ENCODE assay signal across 12 mouse cellular contexts in the genomic region with DNA sequence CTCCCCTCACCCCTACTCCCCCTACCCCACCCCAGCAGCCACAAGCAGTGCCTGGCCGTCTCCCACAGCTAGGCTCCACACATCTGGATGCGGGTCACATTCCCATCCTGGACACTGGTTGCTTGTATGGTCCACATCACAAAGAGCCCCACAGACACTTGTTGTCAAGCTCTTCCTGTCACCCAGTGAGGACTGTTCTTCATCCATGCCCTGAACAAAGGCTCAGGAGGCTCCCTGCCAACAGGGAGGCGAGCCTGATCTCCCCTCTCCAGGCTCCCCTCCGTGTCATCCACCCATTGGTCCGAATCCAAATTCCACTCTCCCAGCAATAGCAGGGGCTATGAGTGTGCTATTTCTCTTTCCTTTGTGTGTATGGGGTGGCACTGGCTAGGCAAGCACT. TPM values are rescaled to one million over a fixed set of nuclear protein-coding genes. Genes with fewer than 3 reads are reported as not detected.
DNase-seq lines count a peak whose midpoint lies in the region; ATAC-seq lines count a peak whose summit lies in the region.
"Had no signal": no experiment of that assay in that cellular context is flagged by ENCODE, and none has a peak within 500 bp of the region (broad histone marks: within the 10 kb centered on the region; RNA-seq: fewer than 3 reads in every experiment).

No protein-coding gene starts in this region.

- peak; percentile 30 to 49 for DNase-seq in frontal cortex, adult 2 months (ENCODE audit: extremely low spot score in 1 of 2, low spot score in 1 of 2)
- no peak for DNase-seq in frontal cortex, postnatal 14 days (ENCODE audit: low spot score in 2 of 2)
- peak; percentile 54 for DNase-seq in right cerebral cortex, adult 18-20 months
- DNase-seq in right cerebral cortex, postnatal 14 days, result no peak
- peak; percentile 53 to 81 for DNase-seq in layer of hippocampus, adult 8-10 months (ENCODE audit: low spot score in 2 of 2)
- DNase-seq in testis, postnatal 14 days (ENCODE audit: low spot score), result peak; percentile 66
- DNase-seq in gastrocnemius, postnatal 10 days, result no peak
- DNase-seq: heart, adult 2 months; kidney, adult 9 months; thymus, adult 18-20 months had no signal

- ATAC-seq in megakaryocyte progenitor cell, adult 5-6 weeks (replicated peaks; ENCODE audit: poor library complexity), result no peak
- ATAC-seq: CD4-positive, CD25-positive, alpha-beta regulatory T cell, adult 4 months had no signal

RNA-seq across cellular contexts. Expression of a gene that starts 3.7 kb away (rescaled TPM):
- polyA plus RNA-seq in frontal cortex, adult 2 months (2012; rRNA removed), result 152 and 164 TPM in 2 replicates
- total RNA-seq in layer of hippocampus, adult 8-10 months (2022), result 100 to 1,000 TPM in 2 of 4 experiments, 10 to 100 TPM in 2; 96.9 to 109 (median 101) TPM
- 10 to 100 TPM; 15.2 to 23.2 TPM for total RNA-seq in gastrocnemius, postnatal 10 days (2021)
- 9.6 and 11.7 TPM in 2 replicates for total RNA-seq in megakaryocyte progenitor cell, adult 5-6 weeks (2015)
- 30.2 and 32.6 TPM in 2 replicates for total RNA-seq in megakaryocyte progenitor cell, adult 5-6 weeks (2017)

RNA-seq across cellular contexts. Expression of a gene that starts 23.2 kb away (rescaled TPM):
- 47.9 and 49.9 TPM in 2 replicates for polyA plus RNA-seq in frontal cortex, adult 2 months (2012; rRNA removed)
- total RNA-seq in layer of hippocampus, adult 8-10 months (2022), result 10 to 100 TPM; 43.4 to 54.4 (median 49.2) TPM
- 10 to 100 TPM; 52.0 to 59.8 TPM for total RNA-seq in gastrocnemius, postnatal 10 days (2021)
- total RNA-seq in megakaryocyte progenitor cell, adult 5-6 weeks (2015), result 65.5 and 73.4 TPM in 2 replicates
- 33.5 and 36.9 TPM in 2 replicates for total RNA-seq in megakaryocyte progenitor cell, adult 5-6 weeks (2017)

RNA-seq across cellular contexts. Expression of a gene that starts 23.5 kb away (rescaled TPM):
- polyA plus RNA-seq in frontal cortex, adult 2 months (2012; rRNA removed), result 2.0 and 2.9 TPM in 2 replicates
- 1 to 10 TPM in 2 of 4 experiments, under 1 TPM in 2; 0.90 to 1.3 (median 1.0) TPM for total RNA-seq in layer of hippocampus, adult 8-10 months (2022)
- total RNA-seq in gastrocnemius, postnatal 10 days (2021), result under 1 TPM; 0.21 to 0.23 TPM
- 5.9 and 6.8 TPM in 2 replicates for total RNA-seq in megakaryocyte progenitor cell, adult 5-6 weeks (2015)
- total RNA-seq in megakaryocyte progenitor cell, adult 5-6 weeks (2017), result 2.8 and 4.4 TPM in 2 replicates

RNA-seq across cellular contexts. Expression of a gene that starts 28.7 kb away (rescaled TPM):
- 6.1 and 6.5 TPM in 2 replicates for polyA plus RNA-seq in frontal cortex, adult 2 months (2012; rRNA removed)
- 10 to 100 TPM in 2 of 4 experiments, 1 to 10 TPM in 2; 8.3 to 11.2 (median 10.5) TPM for total RNA-seq in layer of hippocampus, adult 8-10 months (2022)
- total RNA-seq in gastrocnemius, postnatal 10 days (2021), result 1 to 10 TPM; 7.3 to 9.0 TPM
- total RNA-seq in megakaryocyte progenitor cell, adult 5-6 weeks (2015), result 0.22 TPM in 1 of 2 replicates, not detected in the other
- total RNA-seq in megakaryocyte progenitor cell, adult 5-6 weeks (2017), result 0.74 and 2.5 TPM in 2 replicates

RNA-seq across cellular contexts. Expression of a gene that starts 37.7 kb away (rescaled TPM):
- polyA plus RNA-seq in frontal cortex, adult 2 months (2012; rRNA removed), result 131 and 146 TPM in 2 replicates
- total RNA-seq in layer of hippocampus, adult 8-10 months (2022), result 100 to 1,000 TPM in 2 of 4 experiments, 10 to 100 TPM in 2; 97.7 to 120 (median 108) TPM
- 10 to 100 TPM; 38.7 to 41.1 TPM for total RNA-seq in gastrocnemius, postnatal 10 days (2021)
- 11.0 and 11.7 TPM in 2 replicates for total RNA-seq in megakaryocyte progenitor cell, adult 5-6 weeks (2015)
- 13.4 and 18.1 TPM in 2 replicates for total RNA-seq in megakaryocyte progenitor cell, adult 5-6 weeks (2017)

Comparison
In these comparisons a context has a peak if more than half of its experiments do, and no peak if none do; other contexts are left out.
1. DNase-seq: peak in frontal cortex, adult 2 months (2 of 2), right cerebral cortex, adult 18-20 months (single experiment), layer of hippocampus, adult 8-10 months (2 of 2) and testis, postnatal 14 days (single experiment); none in frontal cortex, postnatal 14 days (0 of 2), right cerebral cortex, postnatal 14 days (single experiment) and gastrocnemius, postnatal 10 days (single experiment).